8 mouse cellular contexts compared by ENCODE assay signal in genomic region chr17:8802889-8803799, GRCm38 (mm10).
DNase-seq lines count a peak whose midpoint lies in the region; ATAC-seq and TF ChIP-seq lines count a peak whose summit lies in the region.

No protein-coding gene starts in this region.

- no peak for DNase-seq in left cerebral cortex, adult 2 months (ENCODE audit: extremely low spot score in 1 of 2, low spot score in 2 of 2)
- no peak for DNase-seq in left cerebral cortex, postnatal 14 days (ENCODE audit: low spot score in 2 of 2)
- DNase-seq in embryonic facial prominence, embryonic 10.5 days (ENCODE audit: low spot score), result peak; percentile 49
- no peak for DNase-seq in layer of hippocampus, adult 18-20 months (ENCODE audit: low spot score in 2 of 2)
- DNase-seq in frontal cortex, postnatal 25 days (ENCODE audit: low spot score in 2 of 2), result no peak
- no peak for DNase-seq in layer of hippocampus, adult 8-10 months (ENCODE audit: low spot score in 2 of 2)

- H3K9ac ChIP-seq in intestine, embryonic 16.5 days (ENCODE audit: low read depth, low read length), result 0 out of 2 replicates have a peak overlapping the region, but pooled peaks have one; percentile 71
- H3K9ac ChIP-seq in neural tube, embryonic 14.5 days (replicated peaks; ENCODE audit: low read depth, low read length), result peak overlapping the region; percentile 89

- H3K27ac ChIP-seq in left cerebral cortex, adult 2 months, result no peak overlapping the region
- H3K27ac ChIP-seq in embryonic facial prominence, embryonic 10.5 days (replicated peaks), result peak overlapping the region; percentile 85
- H3K27ac ChIP-seq in intestine, embryonic 16.5 days (ENCODE audit: low read length), result no peak overlapping the region
- peak overlapping the region; percentile 90 for H3K27ac ChIP-seq in neural tube, embryonic 14.5 days (ENCODE audit: low read depth, low read length)

- no peaks in the 10 kb centered on the region for H3K9me3 ChIP-seq in embryonic facial prominence, embryonic 10.5 days
- H3K9me3 ChIP-seq in intestine, embryonic 16.5 days (ENCODE audit: control insufficient read depth, low read length), result no peaks in the 10 kb centered on the region
- H3K9me3 ChIP-seq in neural tube, embryonic 14.5 days (ENCODE audit: control insufficient read depth, low read length), result no peaks in the 10 kb centered on the region

- 10% methylated on average over 27 of the region's 27 CpGs for WGBS in embryonic facial prominence, embryonic 10.5 days
- WGBS in intestine, embryonic 16.5 days, result 9% methylated on average over 27 of the region's 27 CpGs
- WGBS in neural tube, embryonic 14.5 days, result 6% methylated on average over 27 of the region's 27 CpGs

- no peak for TF ChIP-seq CTCF in left cerebral cortex, adult 2 months (IDR thresholded peaks at IDR 0.05)

- H3K4me1 ChIP-seq in embryonic facial prominence, embryonic 10.5 days, result peaks cover 42% of the 10 kb centered on the region
- peaks cover 10% of the 10 kb centered on the region for H3K4me1 ChIP-seq in intestine, embryonic 16.5 days (ENCODE audit: control insufficient read depth, insufficient read depth, low read length)
- H3K4me1 ChIP-seq in neural tube, embryonic 14.5 days (ENCODE audit: control insufficient read depth, insufficient read depth, low read length), result peaks cover 20% of the 10 kb centered on the region; the same call in 1 of the 2 replicates

- peaks cover 87% of the 10 kb centered on the region for H3K27me3 ChIP-seq in embryonic facial prominence, embryonic 10.5 days (replicated peaks; ENCODE audit: low read depth, poor library complexity, severe bottlenecking)
- peaks cover 62% of the 10 kb centered on the region for H3K27me3 ChIP-seq in intestine, embryonic 16.5 days (replicated peaks; ENCODE audit: control insufficient read depth, insufficient read depth, low read length)
- H3K27me3 ChIP-seq in neural tube, embryonic 14.5 days (ENCODE audit: control insufficient read depth, insufficient read depth, low read length), result peaks cover 13% of the 10 kb centered on the region

- intact Hi-C loops in left cerebral cortex, adult 2 months (cut with DNase I), result loop anchor here (2.0 to 5.0 kb wide), 2 partner anchors 56 to 191 kb away; no protein-coding TSS in a partner anchor
- intact Hi-C loops in left cerebral cortex, postnatal 14 days (cut with DNase I), result loop anchor here (5.0 kb wide), 3 partner anchors 134 to 191 kb away; no protein-coding TSS in a partner anchor

- H3K36me3 ChIP-seq in embryonic facial prominence, embryonic 10.5 days (replicated peaks), result no peaks in the 10 kb centered on the region
- no peaks in the 10 kb centered on the region for H3K36me3 ChIP-seq in intestine, embryonic 16.5 days (ENCODE audit: control insufficient read depth, insufficient read depth, low read length)
- H3K36me3 ChIP-seq in neural tube, embryonic 14.5 days (ENCODE audit: control insufficient read depth, insufficient read depth, low read length), result no peaks in the 10 kb centered on the region

- H3K4me3 ChIP-seq in left cerebral cortex, adult 2 months, result peak overlapping the region; percentile 66
- peak overlapping the region; percentile 82 for H3K4me3 ChIP-seq in embryonic facial prominence, embryonic 10.5 days
- peak overlapping the region; percentile 67 for H3K4me3 ChIP-seq in intestine, embryonic 16.5 days (ENCODE audit: low read length)
- H3K4me3 ChIP-seq in neural tube, embryonic 14.5 days (ENCODE audit: low read depth, low read length), result peak overlapping the region; percentile 88

- no peak for ATAC-seq in intestine, embryonic 16.5 days
- ATAC-seq in neural tube, embryonic 14.5 days (ENCODE audit: low read depth), result no peak

- H3K4me2 ChIP-seq in intestine, embryonic 16.5 days (ENCODE audit: low read depth, low read length), result peak overlapping the region; percentile 97
- H3K4me2 ChIP-seq in neural tube, embryonic 14.5 days (ENCODE audit: low read depth, low read length), result peak overlapping the region; percentile 92

Comparison
In these comparisons a context has a peak if more than half of its experiments do, and no peak if none do; other contexts are left out.
1. H3K27ac ChIP-seq: peak in embryonic facial prominence, embryonic 10.5 days (single experiment) and neural tube, embryonic 14.5 days (single experiment); none in left cerebral cortex, adult 2 months (single experiment) and intestine, embryonic 16.5 days (single experiment).
2. Peak in every context shown above with its lines, with median percentiles within 50 percentile points of each other: H3K4me3 ChIP-seq.